Mouse (Mus musculus) liver, postnatal 0 days (tissue): Measurements from ENCODE around the gene Hoxa3.

ENCODE experiments used
- CTCF ChIP-seq: sonication (generic); IDR thresholded peaks from 2 replicates; pipeline ENCODE4 v1.5.1; 2016; ENCODE audit warnings: antibody characterized with exemption, low read depth
- EP300 ChIP-seq: IDR thresholded peaks from 2 replicates; pipeline ENCODE4 v1.6.1; 2016; ENCODE audit warnings: antibody characterized with exemption, low read depth, mild to moderate bottlenecking

GRCm38 (mm10) chr6:52235267-52235666 is 22.1 kb upstream of the Hoxa3 start:
- no peak for TF ChIP-seq CTCF
- no peak for TF ChIP-seq EP300
